Mouse (Mus musculus) layer of hippocampus, adult 18-20 months (tissue): ENCODE results near the gene Cnst. TPM values are rescaled to one million over a fixed set of nuclear protein-coding genes. Genes with fewer than 3 reads are reported as not detected.

ENCODE experiments used
- DNase-seq, 2 experiments: peaks; one replicate each; pipeline ENCODE4 v3.0.0; 2022; ENCODE audit warnings: low spot score in 2 of 2
- total RNA-seq, 2 experiments: library from RNA; stranded (reverse); gene quantifications; 2 replicates each; pipeline ENCODE4 v1.2.3; 2021

The Cnst gene
- total RNA-seq, 2 experiments from 2014 or later = 32.4 to 33.2 TPM

GRCm38 (mm10) chr1:179553197-179553948 is 7.2 kb downstream of the Cnst start:
- no peak for DNase-seq

GRCm38 (mm10) chr1:179553949-179554347 is 7.8 kb downstream of the Cnst start:
- DNase-seq = no peak

GRCm38 (mm10) chr1:179556921-179557320 is 10.8 kb downstream of the Cnst start:
- no peak for DNase-seq

GRCm38 (mm10) chr1:179559446-179560194 is 13.4 kb downstream of the Cnst start:
- no peak for DNase-seq

GRCm38 (mm10) chr1:179560845-179561430 is 14.8 kb downstream of the Cnst start:
- DNase-seq = no peak

GRCm38 (mm10) chr1:179563211-179563610 is 17.0 kb downstream of the Cnst start:
- no peak for DNase-seq

- no peak for DNase-seq
Observed at GRCm38 (mm10) chr1:179563926-179564325, 17.8 kb downstream of the Cnst start.

GRCm38 (mm10) chr1:179567558-179567957 is 21.4 kb downstream of the Cnst start:
- DNase-seq = no peak

- no peak for DNase-seq
Observed at GRCm38 (mm10) chr1:179568690-179569398, 22.7 kb downstream of the Cnst start.

GRCm38 (mm10) chr1:179570482-179570881 is 24.3 kb downstream of the Cnst start:
- no peak for DNase-seq

- DNase-seq = no peak
Observed at GRCm38 (mm10) chr1:179571686-179572085, 25.5 kb downstream of the Cnst start.

- no peak for DNase-seq
Observed at GRCm38 (mm10) chr1:179573650-179574206, 27.6 kb downstream of the Cnst start.

- DNase-seq = no peak
Observed at GRCm38 (mm10) chr1:179578625-179579024, 32.5 kb downstream of the Cnst start.

GRCm38 (mm10) chr1:179580200-179580599 is 34.0 kb downstream of the Cnst start:
- no peak for DNase-seq

- DNase-seq = no peak
Observed at GRCm38 (mm10) chr1:179581422-179581821, 35.3 kb downstream of the Cnst start.

GRCm38 (mm10) chr1:179582021-179582433 is 35.9 kb downstream of the Cnst start:
- DNase-seq = no peak

- DNase-seq = no peak
Observed at GRCm38 (mm10) chr1:179583090-179583489, 36.9 kb downstream of the Cnst start.

- DNase-seq = no peak
Observed at GRCm38 (mm10) chr1:179584220-179584619, 38.0 kb downstream of the Cnst start.

GRCm38 (mm10) chr1:179585646-179586045 is 39.5 kb downstream of the Cnst start:
- no peak for DNase-seq

- no peak for DNase-seq
Observed at GRCm38 (mm10) chr1:179586430-179587095, 40.4 kb downstream of the Cnst start.

- DNase-seq = peak; percentile 44 to 72
Observed at GRCm38 (mm10) chr1:179588230-179588629, 42.1 kb downstream of the Cnst start.
